8 mouse cellular contexts compared by ENCODE assay signal in the genomic region with DNA sequence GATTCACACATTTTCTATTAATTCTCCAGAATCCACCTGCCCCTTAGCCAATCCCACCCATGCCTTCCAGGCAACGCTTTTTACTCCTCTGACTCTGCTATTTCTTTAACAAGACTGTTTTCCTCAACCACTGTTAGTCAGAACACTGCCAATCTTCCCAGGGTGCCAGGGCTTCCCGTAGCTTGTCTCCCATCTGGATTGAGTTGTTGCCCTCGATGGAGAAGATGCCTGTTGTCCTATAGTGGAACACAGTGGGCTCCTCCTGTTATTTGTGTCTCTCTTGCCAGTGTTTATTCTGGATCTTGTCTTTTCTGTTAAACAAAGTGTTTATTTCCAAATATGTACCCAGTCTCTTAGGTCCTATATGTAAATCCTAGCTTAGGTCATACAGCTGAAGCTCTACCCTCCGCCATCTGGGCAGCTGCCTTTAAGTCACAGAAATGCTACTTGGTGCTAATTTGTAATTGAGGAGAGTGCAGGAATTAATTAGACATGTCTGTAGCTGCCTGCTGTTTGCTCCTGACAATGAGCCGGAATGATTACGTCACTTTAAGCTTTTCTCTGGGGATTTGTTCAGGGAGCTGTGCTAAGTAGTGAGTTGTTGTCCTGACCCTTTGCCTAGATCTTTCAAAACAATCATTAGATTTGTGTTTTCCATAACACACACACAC.
A peak's percentile ranks its signal among the peaks of the same experiment; 100 is the strongest.
DNase-seq lines count a peak whose midpoint lies in the region; ATAC-seq lines count a peak whose summit lies in the region.
"Had no signal": no experiment of that assay in that cellular context is flagged by ENCODE, and none has a peak within 500 bp of the region (broad histone marks: within the 10 kb centered on the region; RNA-seq: fewer than 3 reads in every experiment).

No protein-coding gene starts in this region.

- H3K4me1 ChIP-seq in hindbrain, embryonic 13.5 days (replicated peaks), result peaks cover 15% of the 10 kb centered on the region
- H3K4me1 ChIP-seq: limb, embryonic 15.5 days had no signal

- peak; percentile 5 to 32 for DNase-seq in layer of hippocampus, postnatal 14 days (ENCODE audit: low spot score in 2 of 2)
- no peak for DNase-seq in layer of hippocampus, postnatal 25 days (ENCODE audit: extremely low spot score in 1 of 2, low spot score in 1 of 2)
- DNase-seq in fat pad, adult 2 months (ENCODE audit: extremely low read depth, low read depth, low spot score), result peak; percentile 96
- DNase-seq in retina, embryonic 14.5 days (ENCODE audit: low spot score), result peak; percentile 83
- DNase-seq in urinary bladder, adult 2 months (ENCODE audit: low spot score), result no peak
- no peak for DNase-seq in right cerebral cortex, adult 2 months (ENCODE audit: low spot score in 2 of 2)

- H3K9ac ChIP-seq in hindbrain, embryonic 13.5 days, result no peak overlapping the region
- H3K9ac ChIP-seq: limb, embryonic 15.5 days had no signal

- peak; percentile 73 for ATAC-seq in hindbrain, embryonic 13.5 days (ENCODE audit: low FRiP score)

- no peaks in the 10 kb centered on the region for H3K27me3 ChIP-seq in hindbrain, embryonic 13.5 days
- H3K27me3 ChIP-seq: limb, embryonic 15.5 days had no signal

- no peaks in the 10 kb centered on the region for H3K36me3 ChIP-seq in hindbrain, embryonic 13.5 days
- H3K36me3 ChIP-seq: limb, embryonic 15.5 days had no signal

- no peaks in the 10 kb centered on the region for H3K9me3 ChIP-seq in hindbrain, embryonic 13.5 days
- H3K9me3 ChIP-seq: limb, embryonic 15.5 days had no signal

- no peak overlapping the region for H3K4me3 ChIP-seq in hindbrain, embryonic 13.5 days
- H3K4me3 ChIP-seq: limb, embryonic 15.5 days had no signal

- no peak overlapping the region for H3K4me2 ChIP-seq in hindbrain, embryonic 13.5 days
- H3K4me2 ChIP-seq: limb, embryonic 15.5 days had no signal

- peak overlapping the region; percentile 50 for H3K27ac ChIP-seq in hindbrain, embryonic 13.5 days
- H3K27ac ChIP-seq: limb, embryonic 15.5 days had no signal

- WGBS in hindbrain, embryonic 13.5 days, result 38% methylated on average over 6 of the region's 6 CpGs

Comparison
In these comparisons a context has a peak if more than half of its experiments do, and no peak if none do; other contexts are left out.
1. DNase-seq: peak in layer of hippocampus, postnatal 14 days (2 of 2), fat pad, adult 2 months (single experiment) and retina, embryonic 14.5 days (single experiment); none in layer of hippocampus, postnatal 25 days (0 of 2), urinary bladder, adult 2 months (single experiment) and right cerebral cortex, adult 2 months (0 of 2).